Mouse (Mus musculus) inflammation-experienced regulatory T-cells, adult 6 months (primary cell): ENCODE data around the gene Cct4. TPM values are rescaled to one million over a fixed set of nuclear protein-coding genes. Genes with fewer than 3 reads are reported as not detected.

Experiments used
- ATAC-seq: one replicate; pipeline ENCODE4 v1.8.0; 2017
- polyA plus RNA-seq, 3 experiments: library from polyadenylated mRNA; unstranded; fragments of 100-300 nt; shearing (Covaris generic); gene quantifications; one replicate each; pipeline ENCODE4 v1.2.1; 2017

Gene Cct4
- polyA plus RNA-seq, 3 experiments from 2014 or later: 197 to 230 (median 201) TPM

DNA sequence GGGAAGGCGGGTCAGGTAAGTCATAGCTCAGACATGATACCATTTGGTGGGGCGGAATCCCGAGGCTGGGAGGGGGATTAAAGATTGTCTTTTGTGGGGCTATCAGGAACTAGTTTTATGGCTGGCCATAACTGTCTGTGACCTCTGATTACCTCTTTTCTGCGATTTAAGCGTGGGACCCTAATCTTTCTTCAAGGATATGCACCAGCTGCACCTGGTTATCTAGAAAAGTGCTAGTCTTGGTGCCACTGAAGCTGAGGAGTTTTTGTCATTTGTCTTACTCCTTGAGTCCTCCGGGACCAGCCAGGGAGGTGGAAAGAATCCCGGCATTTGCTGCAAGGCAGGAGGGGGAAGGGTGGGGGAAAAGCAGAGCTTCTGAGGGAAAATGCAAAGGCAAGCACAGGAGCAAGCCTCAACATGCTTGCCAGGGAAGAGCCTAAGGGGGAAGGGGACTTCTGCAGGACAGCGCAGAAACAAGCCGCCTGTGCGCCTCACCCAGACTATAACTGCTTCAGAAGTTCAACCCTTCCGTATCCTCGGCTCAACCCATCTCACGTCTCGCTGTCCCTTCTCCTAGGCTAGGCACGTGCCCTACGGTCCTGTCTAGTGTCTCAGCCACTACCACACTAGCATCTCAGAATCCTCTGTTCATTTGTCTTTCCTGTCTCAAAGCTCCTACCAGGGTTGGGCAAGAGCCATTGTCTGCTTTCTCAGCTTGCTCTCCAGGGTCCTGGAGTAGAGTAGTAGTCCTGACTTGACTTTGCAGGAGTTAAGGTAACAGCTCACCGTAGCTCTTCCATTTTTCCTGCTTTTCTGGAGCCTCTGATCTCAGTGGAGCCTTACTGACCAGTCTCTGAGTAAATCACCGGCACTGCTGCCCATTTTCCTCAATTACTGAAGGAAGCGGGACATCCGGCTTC, 57.6 kb downstream of the Cct4 start:
- no peak for ATAC-seq

DNA sequence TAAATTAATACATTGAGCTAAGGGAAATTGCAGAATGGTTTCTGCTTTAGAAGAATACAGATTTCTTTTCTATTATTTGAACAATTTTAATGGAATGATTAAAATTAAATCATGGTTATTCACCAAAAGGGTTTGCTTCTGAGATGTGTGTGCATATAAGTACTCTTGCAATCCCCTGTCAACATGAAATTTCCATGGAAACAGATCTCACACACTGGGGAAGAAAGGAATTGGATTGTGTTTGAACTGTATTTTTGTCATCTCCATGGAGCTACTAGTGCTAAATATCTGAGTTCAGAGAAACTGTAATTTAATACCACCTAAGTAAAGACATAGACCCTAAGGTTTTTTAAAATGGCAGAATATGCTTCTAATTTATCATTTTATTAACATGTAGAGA, 59.3 kb downstream of the Cct4 start:
- no peak for ATAC-seq

DNA sequence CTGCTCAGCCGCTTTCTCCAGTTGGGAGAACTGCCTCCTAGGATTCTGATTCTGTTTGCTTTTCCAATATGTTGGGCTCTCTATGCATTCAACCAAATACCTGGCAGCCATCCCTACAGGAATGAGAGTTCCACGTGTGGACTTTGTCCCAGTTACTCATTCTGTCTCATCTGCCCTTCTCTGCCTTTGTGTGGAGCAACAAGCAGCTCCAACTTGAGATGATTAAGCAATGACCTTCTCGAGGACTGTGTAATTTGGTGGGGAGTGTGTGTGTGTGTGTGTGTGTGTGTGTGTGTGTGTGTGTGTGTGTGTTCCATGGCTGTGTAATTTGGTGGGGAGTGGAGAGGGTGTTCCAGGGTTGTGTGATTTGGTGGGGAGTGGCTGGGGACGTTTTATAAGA, 62.0 kb downstream of the Cct4 start:
- no peak for ATAC-seq

Other genes starting within 250 kb of the Cct4 start
- 10 to 100 TPM in 1 of 3 experiments, 1 to 10 TPM in 2; 5.8 to 12.1 (median 7.6) TPM for gene B3gnt2, start 129.6 kb upstream of the Cct4 start, polyA plus RNA-seq
- gene Zrsr1, start 18.5 kb upstream of the Cct4 start, polyA plus RNA-seq: 10 to 100 TPM in 1 of 3 experiments, 1 to 10 TPM in 2; 6.2 to 11.1 (median 8.8) TPM
- gene Gm28048, start 8.4 kb upstream of the Cct4 start, polyA plus RNA-seq: 10 to 100 TPM; 32.2 to 37.8 (median 34.9) TPM
- 100 to 1,000 TPM in 1 of 3 experiments, 10 to 100 TPM in 2; 72.3 to 139 (median 76.1) TPM for gene Commd1, start 8.1 kb upstream of the Cct4 start, polyA plus RNA-seq
- gene Fam161a, start 17.0 kb downstream of the Cct4 start, polyA plus RNA-seq: 1 to 10 TPM; 2.0 to 6.1 (median 2.8) TPM